Mouse (Mus musculus): ENCODE data around the gene Rab31. TPM values are rescaled to one million over a fixed set of nuclear protein-coding genes. Genes with fewer than 3 reads are reported as not detected.

Rab31 gene
- polyA plus RNA-seq, 1 experiment, result 60.7 TPM

DNA sequence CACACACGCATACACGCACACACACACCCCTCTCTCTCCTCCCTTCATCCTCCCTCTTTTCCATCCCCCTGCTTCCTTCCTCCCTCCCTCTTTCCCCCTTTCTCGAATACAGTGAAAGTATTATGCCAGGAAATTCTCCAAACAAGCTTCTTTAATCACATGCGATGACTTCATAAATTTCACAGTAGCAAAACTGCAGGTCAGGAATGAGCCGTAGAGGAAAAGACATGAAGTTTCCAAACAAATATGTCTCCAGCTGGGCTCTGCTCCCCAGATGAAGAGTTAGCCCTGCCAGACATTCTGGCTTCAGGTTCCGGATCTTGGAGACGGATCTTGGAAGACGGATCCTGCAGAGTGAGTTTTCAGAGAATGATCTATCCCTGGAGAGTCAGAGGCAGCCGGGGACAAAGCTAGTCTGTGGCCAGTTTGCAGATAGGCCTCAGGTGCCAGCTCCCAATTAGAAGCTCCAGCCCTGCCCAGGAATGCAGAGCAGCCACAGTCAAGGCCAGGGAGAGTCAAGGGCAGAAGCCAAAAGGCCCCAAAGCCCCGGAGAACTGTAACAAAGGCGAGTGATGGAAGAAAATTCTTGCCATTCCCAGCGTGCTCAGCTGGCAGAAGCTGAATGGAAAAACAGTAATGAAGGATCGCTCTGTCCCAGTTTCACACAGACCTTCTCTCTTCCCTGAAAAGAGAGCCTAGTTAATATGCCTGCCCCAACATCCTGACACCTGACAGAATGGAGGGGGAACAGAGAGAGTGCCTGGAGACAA, 70.6 kb downstream of the Rab31 start:
- Histone ChIP-seq H3K4me2 (ENCODE audit: low read depth) (peak overlapping the region; percentile 35), H3K4me3 (no peak overlapping the region)
- TF ChIP-seq POLR2A (IDR thresholded peaks at IDR 0.05; ENCODE audit: insufficient read length, low read depth) (no peak), POLR2AphosphoS2 (IDR thresholded peaks at IDR 0.05; ENCODE audit: insufficient read length, low read depth) (no peak), MYOD1 (IDR thresholded peaks at IDR 0.05; ENCODE audit: control insufficient read depth in 1 of 3, insufficient read length in 2 of 3, low read depth in 2 of 3) (peak in 1 of 3 experiments; percentile 24), USF1 (IDR thresholded peaks at IDR 0.05; ENCODE audit: low read depth) (no peak), REST (IDR thresholded peaks at IDR 0.05; ENCODE audit: insufficient read depth, insufficient read length) (no peak), E2F4 (IDR thresholded peaks at IDR 0.05; ENCODE audit: insufficient read depth) (no peak), TCF12 (IDR thresholded peaks at IDR 0.05; ENCODE audit: insufficient read depth, poor library complexity, severe bottlenecking) (peak; percentile 17), CEBPB (IDR thresholded peaks at IDR 0.05; ENCODE audit: insufficient read depth, poor library complexity, severe bottlenecking) (no peak), TCF3 (IDR thresholded peaks at IDR 0.05; ENCODE audit: insufficient read length, low read depth) (no peak), MAX (IDR thresholded peaks at IDR 0.05; ENCODE audit: low read depth) (no peak), MYOG (IDR thresholded peaks at IDR 0.05; ENCODE audit: control insufficient read depth in 1 of 3, insufficient read depth in 1 of 3, insufficient read length in 2 of 3, low read depth in 2 of 3) (peak in 2 of 3 experiments; percentile 10 to 39), SRF (IDR thresholded peaks at IDR 0.05; ENCODE audit: control insufficient read depth, insufficient read length, low read depth) (no peak)

DNA sequence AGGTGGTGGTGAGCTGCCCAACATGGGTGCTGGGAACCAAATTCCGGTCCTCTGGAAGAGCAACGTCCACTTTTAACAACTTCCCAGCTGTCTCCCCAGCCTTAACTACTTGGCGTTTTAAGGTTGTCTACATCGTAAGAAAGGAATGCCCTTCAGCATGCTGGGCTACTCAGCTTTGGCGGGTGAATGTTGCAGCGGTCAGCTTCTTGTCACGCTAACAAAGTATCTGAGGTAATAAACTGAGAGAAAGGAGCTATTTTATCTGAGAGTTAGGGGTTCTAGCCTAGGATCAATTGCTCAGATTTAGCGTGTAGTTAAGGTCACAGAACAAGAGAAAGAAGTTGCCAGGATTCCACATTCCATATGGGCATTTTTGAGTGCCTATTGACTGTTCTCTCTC, 71.2 kb downstream of the Rab31 start:
- Histone ChIP-seq H3K79me2 (ENCODE audit: control insufficient read depth, insufficient read depth) (peaks cover 4% of the 10 kb centered on the region), H3K4me2 (ENCODE audit: low read depth) (peak overlapping the region; percentile 35), H3K4me3 (no peak overlapping the region), H3ac (ENCODE audit: control insufficient read depth, insufficient read length) (no peak overlapping the region), H3K27me3 (ENCODE audit: control insufficient read depth, insufficient read depth, insufficient read length) (no peaks in the 10 kb centered on the region), H3K36me3 (ENCODE audit: control insufficient read depth, insufficient read depth) (peaks cover 8% of the 10 kb centered on the region)
- TF ChIP-seq MYOD1 (IDR thresholded peaks at IDR 0.05; ENCODE audit: control insufficient read depth in 1 of 3, insufficient read length in 2 of 3, low read depth in 2 of 3) (peak in 2 of 3 experiments; percentile 10 to 46), TCF3 (IDR thresholded peaks at IDR 0.05; ENCODE audit: insufficient read length, low read depth) (no peak)

More for the DNA sequence above, 70.6 kb downstream of the Rab31 start:
- Histone ChIP-seq H3K79me2 (ENCODE audit: control insufficient read depth, insufficient read depth) (peaks cover 5% of the 10 kb centered on the region), H3K36me3 (ENCODE audit: control insufficient read depth, insufficient read depth) (peaks cover 4% of the 10 kb centered on the region), H3K27me3 (ENCODE audit: control insufficient read depth, insufficient read depth, insufficient read length) (no peaks in the 10 kb centered on the region), H3ac (ENCODE audit: control insufficient read depth, insufficient read length) (no peak overlapping the region)

- Histone ChIP-seq H3K27me3 (ENCODE audit: control insufficient read depth, insufficient read depth, insufficient read length) (no peaks in the 10 kb centered on the region), H3K36me3 (ENCODE audit: control insufficient read depth, insufficient read depth) (peaks cover 12% of the 10 kb centered on the region), H3ac (ENCODE audit: control insufficient read depth, insufficient read length) (no peak overlapping the region), H3K4me2 (ENCODE audit: low read depth) (no peak overlapping the region), H3K4me3 (no peak overlapping the region), H3K79me2 (ENCODE audit: control insufficient read depth, insufficient read depth) (no peaks in the 10 kb centered on the region)
- TF ChIP-seq USF1 (IDR thresholded peaks at IDR 0.05; ENCODE audit: low read depth), result no peak
These were observed 72.5 kb downstream of the Rab31 start for GRCm38 (mm10) chr17:65700060-65700459.

DNA sequence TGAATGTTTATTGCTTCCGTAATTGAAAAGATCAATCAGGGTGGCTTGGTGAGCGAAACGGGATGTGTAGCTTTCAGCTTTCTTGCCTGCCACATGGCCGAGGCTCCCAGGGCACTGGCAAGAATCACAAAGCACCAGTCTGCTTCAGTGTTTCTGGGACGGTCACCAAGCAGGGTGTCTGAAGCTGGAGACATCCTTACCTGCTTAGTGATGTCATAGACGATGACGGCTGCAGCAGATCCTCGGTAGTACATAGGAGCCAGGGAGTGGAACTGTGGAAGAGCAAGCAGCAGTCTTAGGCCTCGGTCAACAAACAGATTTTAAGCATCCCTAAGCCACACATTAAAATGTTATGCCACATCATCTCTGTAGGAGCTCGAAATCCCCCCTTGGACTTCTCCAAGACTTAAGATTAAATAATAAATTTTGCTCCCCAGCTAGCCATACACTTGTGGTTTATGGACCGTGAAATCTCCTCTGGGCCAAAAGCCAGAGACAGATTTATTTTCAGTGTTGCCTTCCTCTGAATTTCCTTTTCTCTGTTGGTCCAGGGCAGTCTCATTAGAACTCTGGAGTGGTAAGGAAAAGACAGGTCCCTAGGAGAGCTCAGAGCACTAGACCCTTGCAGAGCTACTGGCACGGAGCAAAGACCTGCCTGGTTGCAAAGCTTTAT, 74.6 kb downstream of the Rab31 start:
- no peak overlapping the region for H3ac ChIP-seq (ENCODE audit: control insufficient read depth, insufficient read length)
- H3K27me3 ChIP-seq (ENCODE audit: control insufficient read depth, insufficient read depth, insufficient read length), result no peaks in the 10 kb centered on the region
- TF ChIP-seq MYOG (IDR thresholded peaks at IDR 0.05; ENCODE audit: control insufficient read depth in 1 of 3, insufficient read depth in 1 of 3, insufficient read length in 2 of 3, low read depth in 2 of 3), result no peak
- no peak for TF ChIP-seq USF1 (IDR thresholded peaks at IDR 0.05; ENCODE audit: low read depth)
- TF ChIP-seq POLR2A (IDR thresholded peaks at IDR 0.05; ENCODE audit: insufficient read length, low read depth), result no peak
- no peak for TF ChIP-seq E2F4 (IDR thresholded peaks at IDR 0.05; ENCODE audit: insufficient read depth)
- TF ChIP-seq MAX (IDR thresholded peaks at IDR 0.05; ENCODE audit: low read depth), result no peak
- TF ChIP-seq MYOD1 (IDR thresholded peaks at IDR 0.05; ENCODE audit: control insufficient read depth in 1 of 3, insufficient read length in 2 of 3, low read depth in 2 of 3), result no peak
- TF ChIP-seq SRF (IDR thresholded peaks at IDR 0.05; ENCODE audit: control insufficient read depth, insufficient read length, low read depth), result no peak
- no peak for TF ChIP-seq REST (IDR thresholded peaks at IDR 0.05; ENCODE audit: insufficient read depth, insufficient read length)
- H3K4me3 ChIP-seq, result no peak overlapping the region
- H3K79me2 ChIP-seq (ENCODE audit: control insufficient read depth, insufficient read depth), result no peaks in the 10 kb centered on the region
- H3K4me2 ChIP-seq (ENCODE audit: low read depth), result no peak overlapping the region
- peaks cover 15% of the 10 kb centered on the region for H3K36me3 ChIP-seq (ENCODE audit: control insufficient read depth, insufficient read depth)

DNA sequence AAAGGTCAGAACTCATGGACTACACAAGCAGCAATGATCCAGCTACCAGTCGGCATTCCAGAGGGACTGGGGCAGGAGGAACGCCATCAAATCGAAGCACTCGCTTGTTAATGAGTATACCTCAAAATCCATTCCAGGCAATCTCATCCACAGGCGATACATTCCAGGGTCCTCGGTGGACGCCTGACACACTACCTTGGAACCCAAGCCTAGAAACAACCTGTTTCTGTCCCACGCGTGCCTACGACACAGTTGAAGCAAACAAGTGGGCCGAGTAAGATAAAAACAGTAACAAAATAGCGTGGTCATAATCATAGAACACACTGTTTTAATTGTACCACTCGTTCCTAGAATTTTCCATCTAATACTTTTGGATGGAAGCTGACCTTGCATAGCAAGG, 75.6 kb downstream of the Rab31 start:
- Histone ChIP-seq H3K36me3 (ENCODE audit: control insufficient read depth, insufficient read depth) (peaks cover 16% of the 10 kb centered on the region), H3K79me2 (ENCODE audit: control insufficient read depth, insufficient read depth) (no peaks in the 10 kb centered on the region), H3K4me2 (ENCODE audit: low read depth) (no peak overlapping the region), H3K4me3 (no peak overlapping the region), H3K27me3 (ENCODE audit: control insufficient read depth, insufficient read depth, insufficient read length) (no peaks in the 10 kb centered on the region), H3ac (ENCODE audit: control insufficient read depth, insufficient read length) (no peak overlapping the region)
- TF ChIP-seq E2F4 (IDR thresholded peaks at IDR 0.05; ENCODE audit: insufficient read depth) (no peak), MYOD1 (IDR thresholded peaks at IDR 0.05; ENCODE audit: control insufficient read depth in 1 of 3, insufficient read length in 2 of 3, low read depth in 2 of 3) (no peak), POLR2AphosphoS2 (IDR thresholded peaks at IDR 0.05; ENCODE audit: insufficient read length, low read depth) (no peak), POLR2A (IDR thresholded peaks at IDR 0.05; ENCODE audit: insufficient read length, low read depth) (no peak), SRF (IDR thresholded peaks at IDR 0.05; ENCODE audit: control insufficient read depth, insufficient read length, low read depth) (no peak), MYOG (IDR thresholded peaks at IDR 0.05; ENCODE audit: control insufficient read depth in 1 of 3, insufficient read depth in 1 of 3, insufficient read length in 2 of 3, low read depth in 2 of 3) (no peak)

Measured in myocyte (in vitro differentiated cells).